In the genomic region with DNA sequence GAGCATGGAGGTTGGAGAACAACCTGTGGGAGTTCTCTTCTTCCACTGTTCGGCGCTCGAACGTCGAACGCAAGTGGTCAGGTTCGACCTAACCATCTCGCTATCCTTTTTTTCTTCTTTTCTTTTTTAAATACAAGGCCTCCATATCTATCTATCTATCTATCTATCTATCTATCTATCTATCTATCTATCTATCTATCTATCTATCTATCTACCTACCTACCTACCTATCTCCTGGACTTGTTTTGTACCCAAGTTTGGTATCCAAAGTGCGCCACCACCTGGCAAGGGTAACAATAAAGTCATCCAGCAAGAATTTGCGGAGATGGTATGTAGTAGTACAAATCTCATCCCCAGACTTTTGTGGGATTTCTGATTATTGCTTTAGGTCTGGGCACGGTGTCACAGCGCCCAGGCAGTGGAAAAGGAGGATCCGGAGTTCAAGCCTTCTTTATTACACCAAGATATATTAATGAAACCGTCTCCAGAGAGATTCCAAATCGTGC, we compare ENCODE assay signal across 8 mouse cellular contexts. TPM values are rescaled to one million over a fixed set of nuclear protein-coding genes. Genes with fewer than 3 reads are reported as not detected.
DNase-seq lines count a peak whose midpoint lies in the region; ATAC-seq and TF ChIP-seq lines count a peak whose summit lies in the region.

A gene (minus strand): TSS at position 51 of the 506 bp plus-strand sequence.

- no peak for ATAC-seq in intestine, embryonic 15.5 days
- no peak for ATAC-seq in limb, embryonic 15.5 days (ENCODE audit: insufficient number of reproducible peaks, low FRiP score, low TSS enrichment, low read depth)
- ATAC-seq in midbrain, postnatal 0 days (ENCODE audit: low FRiP score), result no peak

- no peaks in the 10 kb centered on the region for H3K9me3 ChIP-seq in intestine, embryonic 15.5 days
- no peaks in the 10 kb centered on the region for H3K9me3 ChIP-seq in limb, embryonic 15.5 days
- no peaks in the 10 kb centered on the region for H3K9me3 ChIP-seq in midbrain, postnatal 0 days (ENCODE audit: low read length)

- peaks cover 20% of the 10 kb centered on the region for H3K36me3 ChIP-seq in intestine, embryonic 15.5 days
- peaks cover 30% of the 10 kb centered on the region for H3K36me3 ChIP-seq in limb, embryonic 15.5 days
- peaks cover 14% of the 10 kb centered on the region for H3K36me3 ChIP-seq in midbrain, postnatal 0 days (ENCODE audit: insufficient read depth, low read length)

- H3K4me1 ChIP-seq in intestine, embryonic 15.5 days (replicated peaks), result peaks cover 43% of the 10 kb centered on the region
- peaks cover 49% of the 10 kb centered on the region for H3K4me1 ChIP-seq in limb, embryonic 15.5 days
- peaks cover 15% of the 10 kb centered on the region for H3K4me1 ChIP-seq in midbrain, postnatal 0 days (ENCODE audit: insufficient read depth, low read length)

- DNase-seq in heart, adult 11 months, result peak; percentile 77
- DNase-seq in heart, adult 9 months (ENCODE audit: low spot score in 2 of 2), result no peak
- DNase-seq in c-Kit-negative CD71-positive TER-119-positive erythroid progenitor cells, embryonic 14.5 days (ENCODE audit: low read depth, low spot score), result peak; percentile 37
- no peak for DNase-seq in gastrocnemius, postnatal 36 days
- DNase-seq in midbrain, postnatal 0 days (ENCODE audit: low spot score), result no peak
- peak; percentile 40 for DNase-seq in yolk sac, embryonic 10.5 days (ENCODE audit: low spot score)

- peak within 1 kb of the TSS; percentile 66 for H3K9ac ChIP-seq in intestine, embryonic 15.5 days
- H3K9ac ChIP-seq in limb, embryonic 15.5 days, result peak within 1 kb of the TSS; percentile 75
- H3K9ac ChIP-seq in midbrain, postnatal 0 days (replicated peaks; ENCODE audit: low read length, poor library complexity, severe bottlenecking), result peak within 1 kb of the TSS; percentile 59

- no peaks in the 10 kb centered on the region for H3K27me3 ChIP-seq in intestine, embryonic 15.5 days (replicated peaks)
- no peaks in the 10 kb centered on the region for H3K27me3 ChIP-seq in limb, embryonic 15.5 days
- no peaks in the 10 kb centered on the region for H3K27me3 ChIP-seq in midbrain, postnatal 0 days (ENCODE audit: insufficient read depth, low read length)

- peak within 1 kb of the TSS; percentile 83 for H3K27ac ChIP-seq in intestine, embryonic 15.5 days
- H3K27ac ChIP-seq in limb, embryonic 15.5 days, result peak within 1 kb of the TSS; percentile 93
- H3K27ac ChIP-seq in midbrain, postnatal 0 days (ENCODE audit: low read depth, low read length), result peak within 1 kb of the TSS; percentile 87

- peak within 1 kb of the TSS; percentile 74 for H3K4me3 ChIP-seq in intestine, embryonic 15.5 days (replicated peaks)
- H3K4me3 ChIP-seq in limb, embryonic 15.5 days, result peak within 1 kb of the TSS; percentile 68
- peak within 1 kb of the TSS; percentile 56 for H3K4me3 ChIP-seq in midbrain, postnatal 0 days (ENCODE audit: low read depth, low read length)

- intact Hi-C loops in gastrocnemius, postnatal 36 days (cut with DNase I), result no loop called here

- peak within 1 kb of the TSS; percentile 73 for H3K4me2 ChIP-seq in intestine, embryonic 15.5 days (replicated peaks)
- peak within 1 kb of the TSS; percentile 70 for H3K4me2 ChIP-seq in limb, embryonic 15.5 days
- peak within 1 kb of the TSS; percentile 69 for H3K4me2 ChIP-seq in midbrain, postnatal 0 days (ENCODE audit: low read depth, low read length, poor library complexity, severe bottlenecking)

- TF ChIP-seq CTCF in midbrain, postnatal 0 days (IDR thresholded peaks at IDR 0.05), result peak; percentile 54

- WGBS in intestine, embryonic 15.5 days, result 11% methylated on average over 15 of the region's 15 CpGs
- 10% methylated on average over 15 of the region's 15 CpGs for WGBS in limb, embryonic 15.5 days
- 14% methylated on average over 15 of the region's 15 CpGs for WGBS in midbrain, postnatal 0 days

RNA-seq across cellular contexts. Expression of the gene that starts here (rescaled TPM):
- total RNA-seq in gastrocnemius, postnatal 36 days (2021), result 100 to 1,000 TPM; 216 to 254 TPM
- polyA plus RNA-seq in intestine, embryonic 15.5 days (2015; fragmentation: Nextera tagmentation; extraction: Ambion mirVana), result 888 and 1,051 TPM in 2 replicates
- polyA plus RNA-seq in limb, embryonic 15.5 days (2015; fragmentation: Nextera tagmentation; extraction: Ambion mirVana), result 906 and 974 TPM in 2 replicates
- 82.4 and 110 TPM in 2 replicates for total RNA-seq in midbrain, postnatal 0 days (2014; rRNA removed)
- polyA plus RNA-seq in midbrain, postnatal 0 days (2015; fragmentation: Nextera tagmentation; extraction: Ambion mirVana), result 566 and 596 TPM in 2 replicates

Comparison
In these comparisons a context has a peak if more than half of its experiments do, and no peak if none do; other contexts are left out.
1. DNase-seq: peak in heart, adult 11 months (single experiment), c-Kit-negative CD71-positive TER-119-positive erythroid progenitor cells, embryonic 14.5 days (single experiment) and yolk sac, embryonic 10.5 days (single experiment); none in heart, adult 9 months (0 of 2), gastrocnemius, postnatal 36 days (0 of 2) and midbrain, postnatal 0 days (single experiment).
2. Peak in every context shown above with its lines, with median percentiles within 50 percentile points of each other: H3K27ac ChIP-seq, H3K4me2 ChIP-seq, H3K4me3 ChIP-seq and H3K9ac ChIP-seq.